Mouse (Mus musculus) forelimb bud, embryonic 11.5 days (tissue): ENCODE measurements around the gene Ostc.

Experiments used
- DNase-seq: peaks from one replicate; pipeline ENCODE4 v3.0.0-alpha.2; 2012; ENCODE audit warnings: low read depth, low spot score

Ostc gene

DNA sequence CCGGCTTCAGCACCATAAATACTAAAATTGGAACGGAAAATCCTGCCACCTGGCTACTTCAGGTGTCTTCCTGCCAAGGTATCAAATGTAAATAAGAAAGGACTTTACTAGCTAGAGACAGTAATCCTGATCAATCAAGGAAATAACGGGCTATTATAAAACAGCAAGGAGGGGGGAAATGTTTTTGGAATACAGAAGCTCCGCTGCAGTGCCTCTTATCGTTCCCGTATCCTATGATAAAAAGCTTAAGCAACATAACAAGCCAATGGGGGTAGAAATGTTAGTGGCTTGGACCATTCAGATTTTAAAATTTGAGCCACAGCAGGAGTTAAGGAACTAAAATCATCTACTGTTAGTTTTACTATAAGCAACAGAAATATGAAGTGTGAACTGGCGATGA is 859 bp upstream of the Ostc start:
- no peak for DNase-seq

- no peak for DNase-seq
These were observed 715 bp downstream of the Ostc start for GRCm38 (mm10) chr3:130708529-130708928.

DNA sequence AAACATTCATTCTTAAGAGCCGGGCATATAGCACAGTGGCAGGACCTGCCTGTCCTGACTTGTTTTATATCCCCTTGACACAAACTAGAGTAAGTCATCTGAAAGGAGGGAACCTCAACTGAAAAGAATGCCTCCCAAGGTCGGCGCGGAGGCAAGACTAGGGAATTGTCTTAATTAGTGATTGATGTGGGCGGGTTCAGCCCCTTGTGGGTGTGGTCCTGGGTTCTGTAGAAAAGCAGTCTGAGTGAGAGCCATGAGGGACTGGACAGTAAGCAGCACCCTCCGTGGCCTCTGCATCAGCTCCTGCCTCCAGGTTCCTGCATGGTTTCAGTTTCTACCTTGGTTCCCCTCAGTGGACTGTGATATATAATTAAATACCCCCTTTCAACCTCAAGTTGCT is 7.0 kb downstream of the Ostc start:
- no peak for DNase-seq

DNA sequence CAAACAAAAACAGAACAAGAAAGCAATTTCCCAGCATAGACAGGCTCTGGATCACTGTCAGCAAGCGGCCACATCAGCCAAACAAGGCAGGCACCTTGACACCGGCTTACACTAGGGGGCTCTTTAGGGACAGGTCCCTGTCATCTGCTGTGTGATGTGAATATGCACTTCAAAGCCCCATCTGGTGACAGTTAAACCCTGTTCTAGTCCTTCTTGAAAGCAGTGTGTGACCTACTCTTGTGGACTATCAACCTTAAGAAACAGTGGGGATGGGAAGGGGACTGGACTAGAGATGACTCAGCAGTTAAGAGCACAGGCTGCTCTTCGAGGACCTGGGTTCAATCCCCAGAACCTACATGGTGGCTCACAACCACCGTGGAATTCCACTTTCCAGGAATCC is 11.6 kb downstream of the Ostc start:
- no peak for DNase-seq

- no peak for DNase-seq
These were observed 14.5 kb downstream of the Ostc start for GRCm38 (mm10) chr3:130694705-130695104.

DNA sequence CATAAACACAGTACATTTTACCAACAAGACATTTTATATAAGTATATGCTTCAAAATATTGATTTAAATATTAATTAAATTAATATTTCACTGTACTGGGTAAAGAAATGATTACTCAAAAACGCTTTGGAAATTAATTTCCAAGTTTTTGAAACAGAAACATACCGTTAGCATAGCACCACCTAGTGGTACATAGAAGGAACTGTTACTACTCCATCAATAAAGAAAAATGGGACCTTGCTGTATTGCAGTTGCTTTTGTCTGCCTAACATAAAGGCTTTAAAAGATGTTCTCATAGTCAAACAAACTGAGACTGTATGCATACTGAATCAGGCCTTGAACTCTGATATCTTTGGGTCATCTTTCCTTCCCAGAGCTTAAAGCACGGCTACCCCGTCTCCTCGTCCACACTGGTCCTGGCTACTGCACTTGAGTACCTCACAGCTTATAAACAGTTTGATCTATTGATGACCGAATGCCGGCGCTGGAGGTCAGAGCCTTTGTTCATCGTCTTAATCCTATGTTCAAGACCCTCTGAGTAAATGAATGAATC is 15.1 kb downstream of the Ostc start:
- DNase-seq, result peak; percentile 34

DNA sequence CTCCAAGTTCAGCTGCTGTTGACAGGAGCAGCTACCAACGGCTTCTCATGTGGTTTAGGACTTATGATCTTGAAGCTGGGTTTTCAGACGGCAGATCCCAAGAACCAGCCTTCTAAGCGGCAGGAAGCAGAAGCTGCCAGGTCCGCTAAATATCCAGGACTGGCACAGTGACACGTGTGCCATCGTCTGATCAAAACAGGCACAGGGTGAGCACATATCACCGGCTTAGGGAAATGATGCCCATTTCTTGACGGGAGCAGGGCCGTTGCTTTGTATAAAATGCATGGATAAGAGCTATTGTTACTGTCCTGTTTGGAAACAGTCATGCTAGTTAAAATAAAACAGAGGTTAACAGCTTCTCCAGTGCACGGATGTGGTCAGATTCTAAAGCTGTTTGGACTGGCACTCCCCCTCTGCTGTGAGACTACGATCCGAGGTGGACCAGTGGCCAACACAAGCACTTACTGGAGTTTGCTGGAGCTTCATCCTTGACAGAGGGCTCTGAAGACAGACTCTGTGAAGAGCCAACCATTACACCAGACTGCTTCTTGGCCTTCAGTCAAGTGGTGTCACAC is 17.6 kb downstream of the Ostc start:
- no peak for DNase-seq

GRCm38 (mm10) chr3:130690834-130691595 is 18.2 kb downstream of the Ostc start:
- no peak for DNase-seq

DNA sequence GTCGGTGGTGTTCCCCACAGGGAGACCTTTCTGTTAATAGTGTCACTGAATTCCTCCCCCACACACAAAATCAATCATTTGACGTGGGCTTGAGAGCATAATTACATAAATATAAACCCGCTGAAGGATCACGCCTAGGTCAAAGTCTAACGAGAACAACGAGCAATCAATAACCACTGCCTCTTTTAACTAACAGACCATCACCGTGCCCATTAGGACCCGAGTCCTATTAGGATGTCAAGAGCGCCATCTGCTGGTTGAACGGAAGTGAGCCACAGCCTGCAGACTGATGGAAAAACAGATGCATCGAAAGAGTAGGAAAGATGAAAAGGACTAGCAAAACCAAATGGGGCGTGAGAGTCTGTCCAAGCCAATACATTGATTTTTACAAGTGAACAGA is 19.6 kb downstream of the Ostc start:
- peak; percentile 86 for DNase-seq

DNA sequence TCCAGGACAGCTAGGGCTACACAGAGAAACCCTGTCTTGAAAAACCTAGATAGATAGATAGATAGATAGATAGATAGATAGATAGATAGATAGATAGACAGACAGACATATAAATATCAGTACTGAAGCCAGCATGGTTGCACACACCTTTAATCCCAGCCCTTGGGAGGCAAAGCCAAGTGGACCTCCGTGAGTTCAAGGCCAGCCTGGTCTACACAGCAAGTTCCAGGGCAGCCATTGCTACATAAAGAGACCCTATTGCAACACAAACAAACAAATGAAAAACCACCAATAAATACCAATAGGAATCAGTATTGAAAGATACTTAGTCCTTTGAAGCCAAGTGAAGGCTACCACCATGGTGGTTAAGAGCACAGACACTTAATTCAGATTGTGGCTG is 22.2 kb downstream of the Ostc start:
- DNase-seq, result no peak

- DNase-seq, result no peak
These were observed 24.3 kb downstream of the Ostc start for GRCm38 (mm10) chr3:130685014-130685366.

DNA sequence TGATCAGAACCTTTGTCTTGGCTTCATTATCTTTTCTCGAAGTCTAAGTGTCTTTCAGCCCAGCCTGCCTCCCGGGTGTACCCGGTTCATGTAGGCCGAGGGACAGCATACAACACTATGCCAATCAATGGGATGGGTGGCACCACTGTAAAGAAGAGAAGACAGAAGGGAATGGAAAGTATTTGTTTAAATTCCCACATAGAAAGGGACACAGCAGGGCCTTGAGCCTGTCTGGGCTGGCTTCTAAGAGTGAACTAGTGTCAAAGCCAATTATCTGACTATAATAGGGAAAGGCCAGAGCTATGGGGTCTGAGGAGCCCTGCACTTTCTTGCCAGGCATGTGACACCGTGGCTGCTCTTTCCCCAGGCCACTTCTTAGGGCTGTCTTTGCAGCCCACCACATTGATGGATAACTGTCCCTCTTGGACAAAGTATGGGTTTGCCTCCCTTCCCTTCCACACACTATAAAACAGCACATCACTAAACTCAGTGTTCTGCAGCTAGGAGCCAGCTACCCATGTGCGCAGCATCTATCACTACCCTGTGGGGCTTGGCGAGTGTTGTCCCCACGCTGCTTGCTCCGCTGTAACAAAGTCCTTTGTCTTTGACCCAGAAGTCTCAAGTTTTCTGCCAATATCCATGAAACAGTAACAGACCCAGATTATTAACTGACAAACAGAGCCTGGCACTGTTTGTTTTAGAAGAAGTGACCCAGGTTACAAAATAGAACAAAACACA is 24.8 kb downstream of the Ostc start:
- no peak for DNase-seq

- DNase-seq, result no peak
These were observed 25.4 kb downstream of the Ostc start for GRCm38 (mm10) chr3:130683836-130684235.

GRCm38 (mm10) chr3:130682183-130682582 is 27.1 kb downstream of the Ostc start:
- DNase-seq, result no peak

DNA sequence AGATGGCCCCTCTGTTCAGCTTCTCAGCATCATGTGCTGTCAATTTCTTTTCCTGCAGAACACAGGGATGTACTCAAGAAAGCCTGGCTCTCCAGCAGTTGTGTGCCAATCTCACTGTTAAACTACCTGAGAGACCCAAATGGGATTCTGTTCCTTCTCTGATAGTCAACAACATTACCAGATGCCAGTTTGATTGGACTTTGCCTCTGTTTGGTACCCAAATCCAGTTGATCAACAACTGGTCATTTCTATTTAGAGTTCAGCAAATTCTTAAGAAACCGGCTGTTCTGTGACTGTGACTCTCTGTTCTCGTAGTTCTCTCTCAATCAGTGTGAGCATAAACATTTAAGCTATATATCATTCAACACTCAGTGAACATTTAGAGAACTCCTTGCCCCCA is 28.0 kb downstream of the Ostc start:
- no peak for DNase-seq

DNA sequence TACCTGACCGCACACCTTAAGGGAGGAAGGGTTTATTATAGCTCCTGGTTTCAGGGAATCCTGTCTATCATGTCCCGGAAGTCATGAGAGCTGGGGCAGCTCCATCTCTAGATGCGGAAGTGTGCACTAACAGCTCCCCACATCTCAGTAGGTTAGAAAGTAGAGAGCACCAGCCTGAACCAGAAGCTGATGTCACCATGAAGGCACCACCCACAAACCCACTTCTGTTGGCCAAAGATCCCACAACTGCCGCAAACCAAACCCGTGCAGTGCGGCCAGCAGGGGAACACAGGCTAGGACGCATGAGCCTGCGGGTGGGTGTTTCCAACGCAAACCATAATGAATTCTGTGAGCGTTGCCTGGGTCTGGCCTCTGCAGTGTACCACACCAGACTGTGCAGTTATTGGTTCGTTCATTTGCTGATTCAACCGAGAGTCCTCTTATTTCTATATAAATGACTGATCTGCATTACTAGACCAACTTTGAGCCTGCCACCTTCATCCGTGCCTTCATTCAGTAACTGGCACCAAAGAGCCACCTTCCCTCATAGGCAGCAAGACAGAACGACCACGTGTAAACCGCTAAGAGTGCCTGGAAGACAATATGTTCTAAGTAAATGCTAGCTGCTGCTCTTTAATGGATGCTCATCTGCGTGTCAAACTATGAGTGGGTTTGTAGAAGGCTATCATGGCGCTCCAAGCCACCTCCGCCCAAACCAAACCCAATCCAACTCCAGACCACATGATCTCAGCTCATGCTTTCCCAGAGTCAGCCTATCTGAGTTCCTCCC is 31.4 kb downstream of the Ostc start:
- DNase-seq, result no peak

DNA sequence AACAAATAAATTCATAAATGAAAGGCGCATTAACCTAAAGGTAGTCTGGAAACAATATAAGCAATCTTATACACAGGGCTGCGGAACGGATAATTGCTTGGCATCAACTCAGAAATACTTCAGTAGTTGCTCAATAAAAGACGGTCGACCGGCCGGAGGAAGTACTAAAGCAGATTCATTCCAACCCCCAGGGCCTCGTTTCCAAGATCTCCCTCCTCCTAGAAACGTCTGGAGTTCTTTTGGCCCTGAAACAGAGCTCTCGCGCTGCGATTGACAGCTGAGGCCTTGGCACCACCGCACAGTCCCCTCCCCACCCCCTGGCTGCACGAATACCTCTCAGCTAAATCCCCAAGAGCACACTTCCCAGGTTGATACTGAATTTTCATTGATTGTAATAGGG is 38.0 kb downstream of the Ostc start:
- no peak for DNase-seq

DNA sequence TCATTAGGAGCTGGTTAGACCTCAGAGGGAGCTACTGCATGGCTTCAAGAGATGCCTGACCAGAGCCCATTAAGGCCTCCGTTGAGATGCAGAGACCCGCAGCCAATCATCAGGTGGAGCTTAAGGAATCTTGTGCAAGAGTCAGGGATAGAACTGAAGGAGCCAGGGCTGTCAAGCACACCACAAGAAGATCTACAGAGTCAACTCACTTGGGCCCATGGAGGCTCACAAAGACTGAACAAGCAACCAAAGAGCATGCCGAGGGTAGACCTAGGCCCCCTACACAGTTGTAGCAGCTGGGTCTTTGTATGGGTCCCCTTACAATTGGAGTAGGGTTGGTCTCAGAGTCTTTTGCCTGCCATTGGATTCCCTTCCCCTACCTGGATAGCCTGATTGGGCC is 46.7 kb downstream of the Ostc start:
- DNase-seq, result no peak

DNA sequence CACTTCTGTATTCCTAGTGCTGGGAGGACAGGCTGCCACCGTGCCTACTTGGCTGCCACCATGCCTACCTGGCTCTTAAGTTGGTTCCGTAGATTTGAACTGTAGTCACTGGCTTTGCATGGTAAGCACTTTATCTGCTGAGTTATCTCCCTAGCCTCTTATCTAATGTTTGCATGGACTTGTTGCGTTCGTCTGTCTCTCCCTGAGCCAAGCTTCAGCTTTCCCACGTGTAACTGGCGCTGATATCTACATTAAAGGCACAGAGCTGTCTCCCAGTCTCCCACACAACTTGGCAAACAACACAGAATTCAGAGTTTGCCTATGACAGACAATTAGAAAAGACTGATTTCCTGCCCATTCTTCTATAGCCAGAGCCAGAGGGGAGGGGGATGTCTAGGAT is 48.6 kb downstream of the Ostc start:
- DNase-seq, result no peak

GRCm38 (mm10) chr3:130649569-130649968 is 59.7 kb downstream of the Ostc start:
- DNase-seq, result no peak

DNA sequence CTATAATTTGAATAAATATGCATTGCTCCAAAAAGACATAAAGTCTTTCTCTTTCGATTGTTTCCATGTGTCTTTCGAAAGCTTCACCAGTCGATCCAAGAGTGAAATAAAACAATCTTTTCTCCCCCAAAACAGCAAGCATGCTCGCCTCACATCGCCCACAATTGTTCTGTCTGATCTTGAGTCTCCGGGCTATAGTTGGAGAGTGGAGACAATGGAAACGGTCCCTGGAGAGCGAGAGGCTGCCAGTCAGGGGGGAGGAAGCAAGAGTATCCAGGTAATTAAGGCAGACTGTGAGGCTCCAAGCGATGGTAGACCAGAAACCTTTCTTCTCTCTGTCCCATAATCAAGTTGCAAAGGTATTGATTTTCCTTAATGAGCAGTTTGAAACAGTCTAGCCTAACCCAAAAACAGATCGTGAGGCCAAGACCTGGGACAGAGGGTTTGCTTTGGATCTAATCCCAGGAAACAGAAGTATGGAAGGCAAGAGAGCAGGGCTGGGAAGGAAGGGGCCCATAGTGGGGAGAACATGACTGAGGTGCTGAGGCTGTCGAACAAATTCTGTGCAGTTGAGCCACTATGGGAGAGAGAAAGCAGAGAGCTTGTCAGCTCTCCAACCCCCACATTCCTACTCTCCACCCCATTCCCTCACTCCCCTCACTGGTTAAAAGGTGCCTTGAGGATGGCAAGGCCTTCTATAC is 63.0 kb downstream of the Ostc start:
- DNase-seq, result no peak
